ENCODE assay signal across 9 mouse cellular contexts in the genomic region with DNA sequence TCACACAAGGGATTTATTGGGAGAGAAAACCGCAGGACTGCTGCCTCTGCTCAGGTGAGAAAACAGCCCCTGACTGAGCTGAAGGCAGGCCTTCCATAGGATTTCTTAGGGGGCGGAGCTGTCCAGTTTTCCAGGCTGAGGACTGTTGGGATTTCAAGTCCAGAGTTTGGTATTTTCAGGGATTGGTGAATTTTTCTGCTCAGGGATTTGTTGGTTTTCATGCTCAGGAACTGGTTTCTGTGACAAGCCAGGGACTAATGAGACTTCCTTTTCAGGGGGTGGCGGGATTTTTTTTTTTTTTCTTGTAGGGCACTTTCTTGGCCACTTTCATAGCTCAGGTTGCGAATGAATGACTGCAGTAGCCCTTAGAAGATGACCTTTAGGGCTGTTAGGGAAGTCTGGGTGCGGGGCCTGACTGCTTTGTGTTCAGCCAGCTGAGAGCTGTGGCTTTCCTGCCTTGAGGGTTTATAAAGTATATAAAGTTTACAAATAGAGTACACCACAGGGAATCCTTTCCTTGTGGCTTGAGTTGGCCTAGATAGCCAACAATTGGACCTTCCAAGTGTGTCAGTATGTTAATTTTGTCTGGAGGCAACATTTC. TPM values are rescaled to one million over a fixed set of nuclear protein-coding genes. Genes with fewer than 3 reads are reported as not detected.
A peak's percentile ranks its signal among the peaks of the same experiment; 100 is the strongest.
DNase-seq lines count a peak whose midpoint lies in the region; ATAC-seq and TF ChIP-seq lines count a peak whose summit lies in the region.
"Had no signal": no experiment of that assay in that cellular context is flagged by ENCODE, and none has a peak within 500 bp of the region (broad histone marks: within the 10 kb centered on the region; RNA-seq: fewer than 3 reads in every experiment).

No protein-coding gene starts in this region.

- H3K9me3 ChIP-seq in limb, embryonic 15.5 days = no peaks in the 10 kb centered on the region

- peak overlapping the region; percentile 40; the same call in 1 of the 2 replicates for H3K4me2 ChIP-seq in limb, embryonic 15.5 days

- TF ChIP-seq CTCF in gastrocnemius, adult 2 months (IDR thresholded peaks at IDR 0.05) = no peak
- TF ChIP-seq CTCF in thymus, adult 2 months (IDR thresholded peaks at IDR 0.05; ENCODE audit: borderline replicate concordance, control insufficient read depth, extremely low read depth, insufficient read depth, low read length, poor library complexity) = no peak

- ATAC-seq in limb, embryonic 15.5 days (ENCODE audit: insufficient number of reproducible peaks, low FRiP score, low TSS enrichment, low read depth) = no peak
- ATAC-seq in inflammation-experienced regulatory T-cells, adult 6 months = no peak

- no peaks in the 10 kb centered on the region for H3K36me3 ChIP-seq in thymus, adult 2 months (ENCODE audit: control insufficient read depth, insufficient read depth, low read length)
- no peaks in the 10 kb centered on the region for H3K36me3 ChIP-seq in limb, embryonic 15.5 days

- TF ChIP-seq POLR2A in thymus, adult 2 months (IDR thresholded peaks at IDR 0.05; ENCODE audit: control insufficient read depth, extremely low read depth, insufficient read depth, low read length, poor library complexity) = no peak

- H3K4me3 ChIP-seq in gastrocnemius, adult 2 months = no peak overlapping the region; the same call in 1 of the 2 replicates
- no peak overlapping the region for H3K4me3 ChIP-seq in thymus, adult 2 months (ENCODE audit: control insufficient read depth, insufficient read depth, low read length)
- H3K4me3 ChIP-seq in limb, embryonic 15.5 days = no peak overlapping the region; the same call in 1 of the 2 replicates

- intact Hi-C loops in gastrocnemius, adult 2 months (cut with DNase I) = no loop called here
- intact Hi-C loops in gastrocnemius, postnatal 14 days (cut with DNase I; ENCODE audit: low total_unique reads) = no loop called here

- H3K27ac ChIP-seq in gastrocnemius, adult 2 months = peak overlapping the region; percentile 100
- no peak overlapping the region for H3K27ac ChIP-seq in thymus, adult 2 months (ENCODE audit: control insufficient read depth, insufficient read depth, low read length)
- peak overlapping the region; percentile 69 for H3K27ac ChIP-seq in limb, embryonic 15.5 days

- no peak for DNase-seq in gastrocnemius, adult 2 months
- no peak for DNase-seq in gastrocnemius, postnatal 14 days
- DNase-seq in thymus, postnatal 4 days = peak; percentile 21
- DNase-seq in thymus, adult 2 months = no peak
- DNase-seq in gastrocnemius, postnatal 10 days = no peak
- no peak for DNase-seq in frontal cortex, postnatal 36 days (ENCODE audit: low spot score in 2 of 2)
- DNase-seq: B cell, adult 2 months had no signal

- WGBS in thymus, adult 2 months = 75% methylated on average over 5 of the region's 5 CpGs
- 35% methylated on average over 5 of the region's 5 CpGs for WGBS in limb, embryonic 15.5 days

- H3K27me3 ChIP-seq in thymus, adult 2 months (ENCODE audit: control insufficient read depth, insufficient read depth, low read length) = no peaks in the 10 kb centered on the region
- no peaks in the 10 kb centered on the region for H3K27me3 ChIP-seq in limb, embryonic 15.5 days

- peaks cover 2% of the 10 kb centered on the region; the same call in 1 of the 2 replicates for H3K4me1 ChIP-seq in thymus, adult 2 months (replicated peaks; ENCODE audit: control insufficient read depth, insufficient read depth, low read length)
- peaks cover 7% of the 10 kb centered on the region for H3K4me1 ChIP-seq in limb, embryonic 15.5 days

- no peak overlapping the region for H3K9ac ChIP-seq in limb, embryonic 15.5 days

RNA-seq across cellular contexts. Expression of gene Zc3h6, which starts 1.6 kb away (rescaled TPM):
- 1 to 10 TPM; 5.0 to 9.0 TPM for total RNA-seq in gastrocnemius, adult 2 months (2021)
- total RNA-seq in gastrocnemius, postnatal 14 days (2021) = 1 to 10 TPM; 4.6 to 6.8 TPM
- polyA plus RNA-seq in thymus, adult 2 months (2012; rRNA removed) = 2.5 and 2.6 TPM in 2 replicates
- polyA plus RNA-seq in limb, embryonic 15.5 days (2015; fragmentation: Nextera tagmentation; extraction: Ambion mirVana) = 2.0 and 2.1 TPM in 2 replicates
- total RNA-seq in gastrocnemius, postnatal 10 days (2021) = 1 to 10 TPM; 8.3 to 8.9 TPM
- polyA plus RNA-seq in inflammation-experienced regulatory T-cells, adult 6 months (2017; shearing (Covaris generic)) = 10 to 100 TPM in 2 of 3 experiments, 1 to 10 TPM in 1; 2.9 to 12.8 (median 10.1) TPM

RNA-seq across cellular contexts. Expression of gene Gm10762, which starts 1.9 kb away (rescaled TPM):
- 10 to 100 TPM; 12.6 to 13.9 TPM for total RNA-seq in gastrocnemius, adult 2 months (2021)
- total RNA-seq in gastrocnemius, postnatal 14 days (2021) = 10 to 100 TPM; 13.8 to 16.8 TPM
- polyA plus RNA-seq in thymus, adult 2 months (2012; rRNA removed) = 5.9 and 6.4 TPM in 2 replicates
- 12.7 and 14.8 TPM in 2 replicates for polyA plus RNA-seq in limb, embryonic 15.5 days (2015; fragmentation: Nextera tagmentation; extraction: Ambion mirVana)
- total RNA-seq in gastrocnemius, postnatal 10 days (2021) = 10 to 100 TPM; 11.2 to 15.6 TPM
- 1 to 10 TPM in 1 of 3 experiments, under 1 TPM in 2; 0.62 to 1.4 (median 0.78) TPM for polyA plus RNA-seq in inflammation-experienced regulatory T-cells, adult 6 months (2017; shearing (Covaris generic))

RNA-seq across cellular contexts. Expression of gene Zc3h8, which starts 21.7 kb away (rescaled TPM):
- total RNA-seq in gastrocnemius, adult 2 months (2021) = 1 to 10 TPM; 8.4 to 9.7 TPM
- 1 to 10 TPM; 4.5 to 5.8 TPM for total RNA-seq in gastrocnemius, postnatal 14 days (2021)
- 1.6 and 1.7 TPM in 2 replicates for polyA plus RNA-seq in thymus, adult 2 months (2012; rRNA removed)
- 5.2 and 6.4 TPM in 2 replicates for polyA plus RNA-seq in limb, embryonic 15.5 days (2015; fragmentation: Nextera tagmentation; extraction: Ambion mirVana)
- 1 to 10 TPM; 5.7 to 5.9 TPM for total RNA-seq in gastrocnemius, postnatal 10 days (2021)
- 1 to 10 TPM; 8.2 to 8.5 (median 8.4) TPM for polyA plus RNA-seq in inflammation-experienced regulatory T-cells, adult 6 months (2017; shearing (Covaris generic))
